Mouse (Mus musculus) monocyte, adult 59 days (primary cell): ENCODE results near the gene Lcn9. TPM values are rescaled to one million over a fixed set of nuclear protein-coding genes. Genes with fewer than 3 reads are reported as not detected.

Experiments used
- total RNA-seq, 2 experiments: library from RNA; stranded (reverse); gene quantifications; one replicate each; pipeline ENCODE4 v1.2.4; 2023

Gene Lcn9
- total RNA-seq = not detected

DNA sequence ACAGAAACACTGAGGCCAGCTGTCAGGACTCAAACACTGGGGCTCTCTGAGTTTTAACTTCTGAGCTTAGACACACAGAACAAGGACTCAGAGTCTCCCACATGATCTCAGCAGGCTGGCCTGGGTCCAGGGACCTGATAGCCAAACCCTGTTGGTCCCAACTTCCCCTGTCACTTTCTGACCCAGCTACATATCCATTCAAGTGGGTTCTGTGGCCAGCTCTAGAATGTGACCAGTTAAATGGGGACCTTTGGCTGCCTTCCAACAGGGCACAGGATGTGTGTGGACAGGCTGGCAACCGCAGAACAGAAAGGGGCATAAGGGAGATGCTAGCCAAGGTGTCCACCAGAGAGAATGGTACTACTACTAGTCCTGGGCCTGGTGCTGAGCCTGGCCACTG is at the start of gene Lcn9:
Lcn9 (plus strand) TSS at position 348 of the 400 bp plus-strand sequence.

DNA sequence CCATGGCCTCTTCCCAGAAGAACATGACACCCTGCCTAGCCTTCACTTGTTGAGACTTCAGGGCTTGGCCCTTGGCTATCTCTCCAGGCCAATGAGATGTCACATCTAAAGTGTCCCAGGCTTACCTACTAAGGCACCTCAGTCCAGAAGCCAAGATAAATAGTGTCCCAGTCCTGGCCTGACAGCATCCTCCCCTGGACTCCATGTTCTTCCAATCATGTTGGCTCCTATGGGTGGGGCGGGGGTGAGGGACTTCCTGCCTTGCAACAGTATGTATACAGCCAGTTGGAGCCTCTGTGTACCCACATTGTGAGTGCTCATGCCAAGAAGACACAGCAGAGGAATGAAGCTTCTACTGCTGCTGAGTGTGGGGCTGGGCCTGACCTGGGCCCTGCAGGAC is 46.2 kb upstream of the Lcn9 start, which contains the start of gene Lcn11:
Lcn11 (plus strand) TSS at position 301 of the 400 bp plus-strand sequence.

GRCm38 (mm10) chr2:25781957-25782356 is 41.0 kb upstream of the Lcn9 start, which contains the start of gene Gm13539:
TSS of gene Gm13539 (plus strand) at chr2:25782257.

GRCm38 (mm10) chr2:25815748-25816147 is 7.2 kb upstream of the Lcn9 start, which contains the start of gene Glt6d1:
TSS of gene Glt6d1 (minus strand) at chr2:25815848.

DNA sequence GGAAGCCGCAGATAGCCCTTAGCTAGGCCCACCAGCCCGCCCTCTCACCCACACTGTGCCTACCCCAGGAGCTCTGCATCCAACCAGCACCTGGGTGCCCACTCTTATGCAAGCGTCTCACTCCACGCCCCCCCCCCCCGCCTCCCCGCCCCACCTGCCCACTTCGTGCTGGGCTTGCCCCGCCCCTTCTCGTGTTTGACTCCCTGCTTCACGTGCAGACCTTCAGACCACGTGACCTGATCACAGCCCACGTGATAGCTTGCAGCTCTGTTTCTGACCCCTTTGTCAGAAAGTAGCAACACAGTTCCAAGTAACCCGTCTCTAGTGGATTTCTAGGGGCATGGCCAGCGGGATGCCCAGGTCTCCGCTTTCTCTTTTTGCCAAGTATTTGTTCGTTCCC is 24.3 kb downstream of the Lcn9 start, which contains the start of gene Sohlh1:
Sohlh1 (minus strand) TSS at position 23 of the 400 bp plus-strand sequence.

DNA sequence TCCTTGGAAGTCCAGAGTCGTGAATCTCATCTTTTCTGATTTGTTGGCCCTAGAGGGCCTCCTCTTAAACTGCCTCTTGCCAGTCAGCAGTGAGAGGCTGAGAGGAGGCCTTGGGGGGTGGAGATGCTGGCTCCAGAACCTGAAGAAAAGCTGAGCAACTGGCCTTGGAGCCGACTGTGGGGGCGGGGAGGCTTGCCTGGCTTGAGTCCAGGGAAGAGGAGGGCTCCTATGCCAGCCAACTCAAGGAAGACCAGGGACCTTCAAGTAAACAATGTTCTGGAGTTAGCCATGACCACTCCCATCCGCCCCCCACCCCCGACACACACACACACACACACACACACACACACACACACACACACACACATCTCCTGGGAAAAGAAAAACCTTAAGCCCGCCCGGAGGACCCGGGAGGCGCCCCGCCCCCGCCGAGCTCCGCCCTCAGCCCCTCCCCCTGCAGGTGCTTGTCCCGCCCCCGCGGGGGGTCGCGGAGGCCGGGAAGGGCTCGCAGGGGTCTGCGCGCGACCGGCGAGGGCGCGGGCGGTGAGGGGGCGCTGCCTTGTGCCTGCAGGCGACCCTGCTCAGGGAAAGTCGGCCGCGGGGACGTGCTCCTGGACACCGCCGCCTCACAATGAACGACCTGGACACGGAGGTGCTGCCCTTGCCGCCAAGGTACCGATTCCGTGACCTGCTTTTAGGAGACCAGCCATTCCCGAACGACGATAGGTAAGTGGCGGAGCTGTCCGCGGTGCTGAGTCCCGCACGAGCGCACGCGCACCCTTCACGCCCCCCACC is 40.6 kb downstream of the Lcn9 start, which contains the start of gene Kcnt1:
Kcnt1 (plus strand) TSS at position 398 of the 795 bp plus-strand sequence.

Other genes starting within 250 kb of the Lcn9 start
- gene Mamdc4, start 248.3 kb upstream of the Lcn9 start, total RNA-seq = 1 to 10 TPM; 1.4 to 1.7 TPM
- gene Phpt1, start 247.9 kb upstream of the Lcn9 start, total RNA-seq = 1 to 10 TPM; 6.0 to 7.4 TPM
- gene Ajm1, start 241.4 kb upstream of the Lcn9 start, total RNA-seq = 1 to 10 TPM; 2.2 to 3.5 TPM
- gene Rabl6, start 214.6 kb upstream of the Lcn9 start, total RNA-seq = 10 to 100 TPM; 72.6 to 82.4 TPM
- not detected for gene Ccdc183, start 205.5 kb upstream of the Lcn9 start, total RNA-seq
- gene Tmem141, start 201.1 kb upstream of the Lcn9 start, total RNA-seq = 10 to 100 TPM; 21.2 to 22.8 TPM
- 100 to 1,000 TPM; 205 to 232 TPM for gene Fcna, start 195.1 kb upstream of the Lcn9 start, total RNA-seq
- not detected for gene Lcn8, start 170.0 kb upstream of the Lcn9 start, total RNA-seq
- not detected for gene Lcn5, start 165.2 kb upstream of the Lcn9 start, total RNA-seq
- not detected for gene Lcn6, start 146.4 kb upstream of the Lcn9 start, total RNA-seq
- not detected for gene Lcn10, start 140.4 kb upstream of the Lcn9 start, total RNA-seq
- gene Obp2a, start 123.1 kb upstream of the Lcn9 start, total RNA-seq = not detected
- gene Bmyc, start 116.4 kb upstream of the Lcn9 start, total RNA-seq = 10 to 100 TPM; 15.9 to 20.1 TPM
- gene Obp2b, start 86.1 kb upstream of the Lcn9 start, total RNA-seq = not detected
- not detected for gene Lcn3, start 57.6 kb upstream of the Lcn9 start, total RNA-seq
- not detected for gene Lcn11, start 46.1 kb upstream of the Lcn9 start, total RNA-seq
- gene Gm13539, start 40.9 kb upstream of the Lcn9 start, total RNA-seq = not detected
- not detected for gene Glt6d1, start 7.3 kb upstream of the Lcn9 start, total RNA-seq
- gene Sohlh1, start 24.1 kb downstream of the Lcn9 start, total RNA-seq = not detected
- not detected for gene Kcnt1, start 40.6 kb downstream of the Lcn9 start, total RNA-seq
- 10 to 100 TPM; 12.0 to 16.6 TPM for gene Camsap1, start 160.1 kb downstream of the Lcn9 start, total RNA-seq
- gene Ubac1, start 198.6 kb downstream of the Lcn9 start, total RNA-seq = 10 to 100 TPM; 18.8 to 23.9 TPM